Mouse (Mus musculus): ENCODE data around the gene Prdm4.

GRCm38 (mm10) chr10:85927676-85928445 is 10.9 kb upstream of the Prdm4 start, which contains the start of gene Ascl4:
- TF ChIP-seq POLR2A (IDR thresholded peaks at IDR 0.05; ENCODE audit: low read depth, low read length) (no peak), CTCF (IDR thresholded peaks at IDR 0.05; ENCODE audit: borderline replicate concordance, insufficient read depth, low read length) (no peak)

Measured in embryonic fibroblast, embryonic 13.5 days (primary cell).